Mouse (Mus musculus): ENCODE measurements around the gene Krt26. TPM values are rescaled to one million over a fixed set of nuclear protein-coding genes. Genes with fewer than 3 reads are reported as not detected.

The Krt26 gene
- not detected for total RNA-seq (2023)

DNA sequence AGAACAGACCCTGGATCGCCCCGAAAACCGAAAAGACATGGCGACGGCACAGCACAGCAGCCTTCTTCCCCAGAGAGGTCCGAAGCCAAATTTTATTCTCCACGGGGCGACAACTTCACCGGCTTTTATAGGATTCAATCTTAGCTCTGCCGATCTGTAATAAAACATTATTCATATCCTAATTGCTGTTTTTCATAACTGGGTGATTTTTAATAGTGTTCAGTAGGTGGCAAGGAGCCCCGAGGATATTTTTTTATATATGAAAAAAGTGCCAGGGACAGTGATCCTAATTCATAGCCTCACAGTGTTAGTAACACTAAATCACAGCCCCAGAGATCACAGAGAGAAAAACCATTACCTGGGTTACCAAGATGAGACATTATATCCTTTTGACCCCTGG is at the start of gene Krt26:
Gene Krt26 (minus strand): TSS at position 101 of the 400 bp plus-strand sequence.

GRCm38 (mm10) chr11:99374803-99375202 is 37.0 kb upstream of the Krt26 start, which contains the start of gene Krt28:
Krt28 (minus strand) TSS chr11:99374903.

GRCm38 (mm10) chr11:99351004-99351403 is 13.2 kb upstream of the Krt26 start, which contains the start of gene Krt27:
Krt27 (minus strand) TSS chr11:99351104.

GRCm38 (mm10) chr11:99322851-99323250 is 14.9 kb downstream of the Krt26 start, which contains the start of gene Krt25:
Krt25 (minus strand) TSS chr11:99322951.

GRCm38 (mm10) chr11:99284833-99285312 is 52.9 kb downstream of the Krt26 start, which contains the start of gene Krt24:
Krt24 (minus strand) TSS chr11:99285262.

Other genes starting within 250 kb of the Krt26 start
- gene Tns4, start 248.7 kb downstream of the Krt26 start, total RNA-seq (2023), result 1 to 10 TPM; 3.4 to 5.7 TPM
- 1 to 10 TPM in 1 of 2 experiments, under 1 TPM in 1; 0.87 to 2.5 TPM for gene Ccr7, start 182.9 kb downstream of the Krt26 start, total RNA-seq (2023)
- 10 to 100 TPM; 51.9 to 62.5 TPM for gene Smarce1, start 106.9 kb downstream of the Krt26 start, total RNA-seq (2023)
- not detected for gene Krt222, start 93.9 kb downstream of the Krt26 start, total RNA-seq (2023)
- gene Krt24, start 52.7 kb downstream of the Krt26 start, total RNA-seq (2023), result not detected
- gene Krt25, start 15.0 kb downstream of the Krt26 start, total RNA-seq (2023), result not detected
- not detected for gene Krt27, start 13.1 kb upstream of the Krt26 start, total RNA-seq (2023)
- not detected for gene Krt28, start 36.9 kb upstream of the Krt26 start, total RNA-seq (2023)
- not detected for gene Krt10, start 51.4 kb upstream of the Krt26 start, total RNA-seq (2023)
- gene Krt12, start 84.3 kb upstream of the Krt26 start, total RNA-seq (2023), result not detected
- not detected for gene Krt20, start 100.2 kb upstream of the Krt26 start, total RNA-seq (2023)
- gene Krt23, start 155.2 kb upstream of the Krt26 start, total RNA-seq (2023), result not detected
- not detected for gene Krt39, start 183.4 kb upstream of the Krt26 start, total RNA-seq (2023)
- gene Krt40, start 205.2 kb upstream of the Krt26 start, total RNA-seq (2023), result not detected
- gene Krtap3-3, start 212.9 kb upstream of the Krt26 start, total RNA-seq (2023), result not detected
- not detected for gene Krtap3-2, start 218.9 kb upstream of the Krt26 start, total RNA-seq (2023)
- not detected for gene Gm11939, start 221.5 kb upstream of the Krt26 start, total RNA-seq (2023)
- not detected for gene Krtap3-1, start 228.7 kb upstream of the Krt26 start, total RNA-seq (2023)
- gene Krtap1-5, start 243.1 kb upstream of the Krt26 start, total RNA-seq (2023), result not detected
- not detected for gene Krtap1-4, start 245.7 kb upstream of the Krt26 start, total RNA-seq (2023)